Mouse (Mus musculus) myocyte (in vitro differentiated cells): ENCODE measurements at regions not wholly inside any gene's neighbourhood (a gene's known extent, or its start where the extent isn't known, plus 50 kb on each side); places are given as distances from the start of the nearest gene placed in this dataset.

ENCODE experiments used
- CEBPB ChIP-seq: IDR thresholded peaks from 2 replicates; pipeline ENCODE4 v1.6.1; 2011; ENCODE audit warnings: mild to moderate bottlenecking, moderate library complexity; ENCODE audit not compliant: poor library complexity, insufficient read depth, severe bottlenecking
- E2F4 ChIP-seq: IDR thresholded peaks from one replicate; pipeline ENCODE4 v1.6.1; 2011; ENCODE audit warnings: mild to moderate bottlenecking, control low read depth, moderate library complexity; ENCODE audit not compliant: insufficient read depth
- MAX ChIP-seq: IDR thresholded peaks from one replicate; pipeline ENCODE4 v1.6.1; 2011; ENCODE audit warnings: low read depth, mild to moderate bottlenecking, control low read depth
- MYOG ChIP-seq, 3 experiments: IDR thresholded peaks; one replicate each; pipeline ENCODE4 v1.6.1; 2011; ENCODE audit warnings: control low read depth in 2 of 3, low read depth in 2 of 3, mild to moderate bottlenecking in 2 of 3; ENCODE audit not compliant: insufficient read length in 2 of 3, control insufficient read depth in 1 of 3, insufficient read depth in 1 of 3
- POLR2A ChIP-seq: IDR thresholded peaks from one replicate; pipeline ENCODE4 v1.6.1; 2011; ENCODE audit warnings: low read depth, mild to moderate bottlenecking, control low read depth, moderate library complexity; ENCODE audit not compliant: insufficient read length
- POLR2AphosphoS2 ChIP-seq: IDR thresholded peaks from one replicate; pipeline ENCODE4 v1.6.1; 2011; ENCODE audit warnings: low read depth, control low read depth; ENCODE audit not compliant: insufficient read length
- REST ChIP-seq: IDR thresholded peaks from one replicate; pipeline ENCODE4 v1.6.1; 2011; ENCODE audit warnings: mild to moderate bottlenecking, control low read depth, moderate library complexity; ENCODE audit not compliant: insufficient read depth, insufficient read length
- TCF12 ChIP-seq: IDR thresholded peaks from one replicate; pipeline ENCODE4 v1.6.1; 2011; ENCODE audit warnings: mild to moderate bottlenecking, control low read depth; ENCODE audit not compliant: poor library complexity, insufficient read depth, severe bottlenecking
- TCF3 ChIP-seq: IDR thresholded peaks from one replicate; pipeline ENCODE4 v1.6.1; 2011; ENCODE audit warnings: low read depth, control low read depth; ENCODE audit not compliant: insufficient read length
- USF1 ChIP-seq: IDR thresholded peaks from one replicate; pipeline ENCODE4 v1.6.1; 2011; ENCODE audit warnings: low read depth, mild to moderate bottlenecking, control low read depth, moderate library complexity

GRCm38 (mm10) chr16:24134486-24135050 is 145.9 kb upstream of the Bcl6 start:
- TF ChIP-seq POLR2AphosphoS2 (no peak), E2F4 (no peak), USF1 (no peak), MYOG (IDR thresholded peaks at IDR 0.05; ENCODE audit: control insufficient read depth in 1 of 3, insufficient read depth in 1 of 3, insufficient read length in 2 of 3, low read depth in 2 of 3) (peak in 1 of 3 experiments; percentile 64), POLR2A (no peak), CEBPB (no peak), TCF12 (peak; percentile 32), TCF3 (no peak), MAX (no peak), REST (no peak)
